Mouse (Mus musculus) spleen, adult 2 months (tissue): ENCODE data around the gene Siva1.

Source experiments
- CTCF ChIP-seq: fragments of 200-500 bp; IDR thresholded peaks from 2 replicates; pipeline ENCODE4 v1.5.1; 2011; ENCODE audit warnings: mild to moderate bottlenecking, inconsistent platforms; ENCODE audit not compliant: insufficient read depth, insufficient read length, insufficient replicate concordance; ENCODE audit errors: extremely low read depth
- POLR2A ChIP-seq: fragments of 200-500 bp; IDR thresholded peaks from 2 replicates; pipeline ENCODE4 v1.6.1; 2011; ENCODE audit warnings: low read depth, low read length, inconsistent platforms

DNA sequence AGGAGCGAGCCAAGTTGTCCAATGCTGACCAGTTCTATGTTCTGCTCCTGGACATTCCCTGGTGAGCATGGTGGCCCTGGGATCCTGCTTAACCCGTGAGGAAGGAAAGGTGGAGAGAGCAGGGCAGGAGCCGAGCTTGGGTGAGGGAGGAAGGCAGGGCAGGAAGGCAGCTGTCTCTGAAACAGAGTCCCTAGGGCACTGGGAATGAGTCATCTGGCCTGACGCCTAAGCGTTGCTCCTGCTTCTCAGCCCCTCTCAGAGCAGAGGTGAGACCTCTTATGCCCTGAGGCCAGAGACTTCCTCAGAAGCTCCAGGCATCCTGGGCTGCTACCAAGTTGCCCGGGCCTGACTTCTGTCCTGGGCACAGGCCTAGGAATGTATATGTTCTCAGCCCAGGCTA, 37.5 kb upstream of the Siva1 start:
- TF ChIP-seq POLR2A (no peak), CTCF (no peak)
